Mouse (Mus musculus): Measurements from ENCODE around the gene Tshz2. TPM values are rescaled to one million over a fixed set of nuclear protein-coding genes. Genes with fewer than 3 reads are reported as not detected.

Gene Tshz2
- polyA plus RNA-seq, 1 experiment from 2014 or later, result 13.0 TPM

GRCm38 (mm10) chr2:169750574-169751491 lies 118.0 kb downstream of the Tshz2 start:
- no peak overlapping the region for H3K4me3 ChIP-seq (replicated peaks; ENCODE audit: low read depth, low read length)
- no peak for ATAC-seq (ENCODE audit: low FRiP score, low TSS enrichment)
- H3K9me3 ChIP-seq (ENCODE audit: control insufficient read depth, low read length), result no peaks in the 10 kb centered on the region
- H3K27ac ChIP-seq (replicated peaks; ENCODE audit: low read depth, low read length), result no peak overlapping the region
- H3K27me3 ChIP-seq (ENCODE audit: control insufficient read depth, insufficient read depth, low read length), result no peaks in the 10 kb centered on the region
- H3K36me3 ChIP-seq (ENCODE audit: control insufficient read depth, insufficient read depth, low read length), result no peaks in the 10 kb centered on the region
- DNase-seq, result no peak
- 67% methylated on average over 15 of the region's 15 CpGs for WGBS
- H3K9ac ChIP-seq (replicated peaks; ENCODE audit: low read length), result no peak overlapping the region
- H3K4me1 ChIP-seq (ENCODE audit: control insufficient read depth, insufficient read depth, low read length), result 0 out of 2 replicates have a peak, but pooled peaks cover 5% of the 10 kb centered on the region
- H3K4me2 ChIP-seq (ENCODE audit: low read length), result no peak overlapping the region

- Histone ChIP-seq H3K36me3 (ENCODE audit: control insufficient read depth, insufficient read depth, low read length) (no peaks in the 10 kb centered on the region), H3K4me1 (ENCODE audit: control insufficient read depth, insufficient read depth, low read length) (0 out of 2 replicates have a peak, but pooled peaks cover 5% of the 10 kb centered on the region), H3K9me3 (ENCODE audit: control insufficient read depth, low read length) (no peaks in the 10 kb centered on the region), H3K27ac (replicated peaks; ENCODE audit: low read depth, low read length) (no peak overlapping the region), H3K4me2 (ENCODE audit: low read length) (no peak overlapping the region), H3K4me3 (replicated peaks; ENCODE audit: low read depth, low read length) (no peak overlapping the region), H3K27me3 (ENCODE audit: control insufficient read depth, insufficient read depth, low read length) (no peaks in the 10 kb centered on the region), H3K9ac (replicated peaks; ENCODE audit: low read length) (no peak overlapping the region)
- 80% methylated on average over 9 of the region's 9 CpGs for WGBS
- DNase-seq, result no peak
- no peak for ATAC-seq (ENCODE audit: low FRiP score, low TSS enrichment)
Observed at GRCm38 (mm10) chr2:169752126-169752525, 119.3 kb downstream of the Tshz2 start.

GRCm38 (mm10) chr2:169753432-169753831 lies 120.6 kb downstream of the Tshz2 start:
- Histone ChIP-seq H3K27me3 (ENCODE audit: control insufficient read depth, insufficient read depth, low read length) (no peaks in the 10 kb centered on the region), H3K9ac (replicated peaks; ENCODE audit: low read length) (no peak overlapping the region), H3K9me3 (ENCODE audit: control insufficient read depth, low read length) (no peaks in the 10 kb centered on the region), H3K36me3 (ENCODE audit: control insufficient read depth, insufficient read depth, low read length) (no peaks in the 10 kb centered on the region), H3K4me1 (ENCODE audit: control insufficient read depth, insufficient read depth, low read length) (0 out of 2 replicates have a peak, but pooled peaks cover 5% of the 10 kb centered on the region), H3K27ac (replicated peaks; ENCODE audit: low read depth, low read length) (no peak overlapping the region), H3K4me2 (ENCODE audit: low read length) (no peak overlapping the region), H3K4me3 (replicated peaks; ENCODE audit: low read depth, low read length) (no peak overlapping the region)
- DNase-seq, result no peak
- WGBS, result 81% methylated on average over 9 of the region's 9 CpGs
- ATAC-seq (ENCODE audit: low FRiP score, low TSS enrichment), result no peak

GRCm38 (mm10) chr2:169755091-169755490 lies 122.3 kb downstream of the Tshz2 start:
- H3K4me3 ChIP-seq (replicated peaks; ENCODE audit: low read depth, low read length), result no peak overlapping the region
- 76% methylated on average over 7 of the region's 7 CpGs for WGBS
- H3K4me1 ChIP-seq (ENCODE audit: control insufficient read depth, insufficient read depth, low read length), result 0 out of 2 replicates have a peak, but pooled peaks cover 5% of the 10 kb centered on the region
- no peak overlapping the region for H3K27ac ChIP-seq (replicated peaks; ENCODE audit: low read depth, low read length)
- ATAC-seq (ENCODE audit: low FRiP score, low TSS enrichment) (no peak), DNase-seq (no peak)
- no peak overlapping the region for H3K4me2 ChIP-seq (ENCODE audit: low read length)
- H3K9ac ChIP-seq (replicated peaks; ENCODE audit: low read length), result no peak overlapping the region
- H3K9me3 ChIP-seq (ENCODE audit: control insufficient read depth, low read length), result no peaks in the 10 kb centered on the region
- no peaks in the 10 kb centered on the region for H3K27me3 ChIP-seq (ENCODE audit: control insufficient read depth, insufficient read depth, low read length)
- no peaks in the 10 kb centered on the region for H3K36me3 ChIP-seq (ENCODE audit: control insufficient read depth, insufficient read depth, low read length)

- Histone ChIP-seq H3K9me3 (ENCODE audit: control insufficient read depth, low read length) (no peaks in the 10 kb centered on the region), H3K9ac (replicated peaks; ENCODE audit: low read length) (no peak overlapping the region), H3K27me3 (ENCODE audit: control insufficient read depth, insufficient read depth, low read length) (no peaks in the 10 kb centered on the region), H3K4me3 (replicated peaks; ENCODE audit: low read depth, low read length) (no peak overlapping the region), H3K27ac (replicated peaks; ENCODE audit: low read depth, low read length) (no peak overlapping the region), H3K36me3 (ENCODE audit: control insufficient read depth, insufficient read depth, low read length) (no peaks in the 10 kb centered on the region), H3K4me1 (ENCODE audit: control insufficient read depth, insufficient read depth, low read length) (no peaks in the 10 kb centered on the region), H3K4me2 (ENCODE audit: low read length) (no peak overlapping the region)
- DNase-seq (no peak), ATAC-seq (ENCODE audit: low FRiP score, low TSS enrichment) (no peak)
- 89% methylated on average over 6 of the region's 6 CpGs for WGBS
Observed at GRCm38 (mm10) chr2:169758120-169758519, 125.3 kb downstream of the Tshz2 start.

- H3K27me3 ChIP-seq (ENCODE audit: control insufficient read depth, insufficient read depth, low read length), result no peaks in the 10 kb centered on the region
- H3K36me3 ChIP-seq (ENCODE audit: control insufficient read depth, insufficient read depth, low read length), result no peaks in the 10 kb centered on the region
- no peak overlapping the region for H3K27ac ChIP-seq (replicated peaks; ENCODE audit: low read depth, low read length)
- 100% methylated on average over 1 of the region's 1 CpGs for WGBS
- no peak for DNase-seq
- ATAC-seq (ENCODE audit: low FRiP score, low TSS enrichment), result no peak
- no peak overlapping the region for H3K4me2 ChIP-seq (ENCODE audit: low read length)
- H3K4me3 ChIP-seq (replicated peaks; ENCODE audit: low read depth, low read length), result no peak overlapping the region
- no peaks in the 10 kb centered on the region for H3K4me1 ChIP-seq (ENCODE audit: control insufficient read depth, insufficient read depth, low read length)
- no peak overlapping the region for H3K9ac ChIP-seq (replicated peaks; ENCODE audit: low read length)
- no peaks in the 10 kb centered on the region for H3K9me3 ChIP-seq (ENCODE audit: control insufficient read depth, low read length)
Observed at GRCm38 (mm10) chr2:169760117-169760516, 127.3 kb downstream of the Tshz2 start.

- 45% methylated on average over 3 of the region's 3 CpGs for WGBS
- no peaks in the 10 kb centered on the region for H3K9me3 ChIP-seq (ENCODE audit: control insufficient read depth, low read length)
- H3K9ac ChIP-seq (replicated peaks; ENCODE audit: low read length), result no peak overlapping the region
- H3K27ac ChIP-seq (replicated peaks; ENCODE audit: low read depth, low read length), result no peak overlapping the region
- no peaks in the 10 kb centered on the region for H3K4me1 ChIP-seq (ENCODE audit: control insufficient read depth, insufficient read depth, low read length)
- no peak overlapping the region for H3K4me3 ChIP-seq (replicated peaks; ENCODE audit: low read depth, low read length)
- no peak overlapping the region for H3K4me2 ChIP-seq (ENCODE audit: low read length)
- ATAC-seq (ENCODE audit: low FRiP score, low TSS enrichment) (no peak), DNase-seq (no peak)
- H3K36me3 ChIP-seq (ENCODE audit: control insufficient read depth, insufficient read depth, low read length), result no peaks in the 10 kb centered on the region
- H3K27me3 ChIP-seq (ENCODE audit: control insufficient read depth, insufficient read depth, low read length), result no peaks in the 10 kb centered on the region
Observed at GRCm38 (mm10) chr2:169761726-169762125, 128.9 kb downstream of the Tshz2 start.

- Histone ChIP-seq H3K27me3 (ENCODE audit: control insufficient read depth, insufficient read depth, low read length) (no peaks in the 10 kb centered on the region), H3K4me2 (ENCODE audit: low read length) (no peak overlapping the region), H3K4me1 (ENCODE audit: control insufficient read depth, insufficient read depth, low read length) (no peaks in the 10 kb centered on the region), H3K36me3 (ENCODE audit: control insufficient read depth, insufficient read depth, low read length) (no peaks in the 10 kb centered on the region), H3K4me3 (replicated peaks; ENCODE audit: low read depth, low read length) (no peak overlapping the region), H3K9me3 (ENCODE audit: control insufficient read depth, low read length) (no peaks in the 10 kb centered on the region), H3K27ac (replicated peaks; ENCODE audit: low read depth, low read length) (no peak overlapping the region), H3K9ac (replicated peaks; ENCODE audit: low read length) (no peak overlapping the region)
- 90% methylated on average over 8 of the region's 8 CpGs for WGBS
- DNase-seq (no peak), ATAC-seq (ENCODE audit: low FRiP score, low TSS enrichment) (no peak)
Observed at GRCm38 (mm10) chr2:169762301-169762700, 129.5 kb downstream of the Tshz2 start.

GRCm38 (mm10) chr2:169763716-169764115 lies 130.9 kb downstream of the Tshz2 start:
- H3K9ac ChIP-seq (replicated peaks; ENCODE audit: low read length), result no peak overlapping the region
- WGBS, result 87% methylated on average over 8 of the region's 8 CpGs

More at GRCm38 (mm10) chr2:169763716-169764115, 130.9 kb downstream of the Tshz2 start:
- Histone ChIP-seq H3K4me1 (ENCODE audit: control insufficient read depth, insufficient read depth, low read length) (no peaks in the 10 kb centered on the region), H3K36me3 (ENCODE audit: control insufficient read depth, insufficient read depth, low read length) (no peaks in the 10 kb centered on the region), H3K9me3 (ENCODE audit: control insufficient read depth, low read length) (no peaks in the 10 kb centered on the region), H3K4me2 (ENCODE audit: low read length) (no peak overlapping the region), H3K27ac (replicated peaks; ENCODE audit: low read depth, low read length) (no peak overlapping the region), H3K4me3 (replicated peaks; ENCODE audit: low read depth, low read length) (no peak overlapping the region), H3K27me3 (ENCODE audit: control insufficient read depth, insufficient read depth, low read length) (no peaks in the 10 kb centered on the region)
- ATAC-seq (ENCODE audit: low FRiP score, low TSS enrichment) (no peak), DNase-seq (no peak)
